Mouse (Mus musculus): ENCODE data around the gene Gstt4.
"Not testable (repeated sequence)": the region's sequence is repeated elsewhere in the genome, so short reads cannot be mapped to it uniquely, and the experiment has no call there.

Gstt4 gene

GRCm38 (mm10) chr10:75822443-75822842 is at the start of gene Gstt4:
Gene Gstt4, minus strand, starts transcription at chr10:75822543.
- DNase-seq = no peak

GRCm38 (mm10) chr10:75861587-75861986 is 39.2 kb upstream of the Gstt4 start:
- no peak for DNase-seq

GRCm38 (mm10) chr10:75860746-75861145 is 38.4 kb upstream of the Gstt4 start:
- peak; percentile 45 for DNase-seq

- DNase-seq = peak; percentile 86
Observed at GRCm38 (mm10) chr10:75859786-75860470, 37.6 kb upstream of the Gstt4 start, which contains the start of gene Mif. Gene Mif, minus strand, starts transcription at chr10:75860240.

GRCm38 (mm10) chr10:75859107-75859746 is 36.9 kb upstream of the Gstt4 start:
- DNase-seq = peak; percentile 50

- DNase-seq = no peak
Observed at GRCm38 (mm10) chr10:75857598-75857997, 35.3 kb upstream of the Gstt4 start.

- DNase-seq = no peak
Observed at GRCm38 (mm10) chr10:75856976-75857375, 34.6 kb upstream of the Gstt4 start.

- no peak for DNase-seq
Observed at GRCm38 (mm10) chr10:75856155-75856907, 34.0 kb upstream of the Gstt4 start.

GRCm38 (mm10) chr10:75855416-75855981 is 33.2 kb upstream of the Gstt4 start:
- DNase-seq = no peak

- DNase-seq = no peak
Observed at GRCm38 (mm10) chr10:75854791-75855190, 32.4 kb upstream of the Gstt4 start.

GRCm38 (mm10) chr10:75854096-75854495 is 31.8 kb upstream of the Gstt4 start:
- no peak for DNase-seq

GRCm38 (mm10) chr10:75853452-75853851 is 31.1 kb upstream of the Gstt4 start:
- peak; percentile 83 for DNase-seq

GRCm38 (mm10) chr10:75852539-75853125 is 30.3 kb upstream of the Gstt4 start:
- DNase-seq = no peak

- DNase-seq = no peak
Observed at GRCm38 (mm10) chr10:75851681-75852080, 29.3 kb upstream of the Gstt4 start.

GRCm38 (mm10) chr10:75851076-75851475 is 28.7 kb upstream of the Gstt4 start:
- DNase-seq = no peak

GRCm38 (mm10) chr10:75848382-75848781 is 26.0 kb upstream of the Gstt4 start:
- no peak for DNase-seq

- no peak for DNase-seq
Observed at GRCm38 (mm10) chr10:75845306-75845930, 23.1 kb upstream of the Gstt4 start.

GRCm38 (mm10) chr10:75844800-75845199 is 22.5 kb upstream of the Gstt4 start:
- DNase-seq = no peak

GRCm38 (mm10) chr10:75843898-75844297 is 21.6 kb upstream of the Gstt4 start:
- DNase-seq = not testable (repeated sequence)

- no peak for DNase-seq
Observed at GRCm38 (mm10) chr10:75839092-75839491, 16.7 kb upstream of the Gstt4 start.

- peak; percentile 94 for DNase-seq
Observed at GRCm38 (mm10) chr10:75837248-75837759, 15.0 kb upstream of the Gstt4 start, which contains the start of gene Gstt2. Gene Gstt2, minus strand, starts transcription at chr10:75837424.
